Mouse (Mus musculus): ENCODE measurements at regions not wholly inside any gene's neighbourhood (a gene's known extent, or its start where the extent isn't known, plus 50 kb on each side); places are given as distances from the start of the nearest gene placed in this dataset.

DNA sequence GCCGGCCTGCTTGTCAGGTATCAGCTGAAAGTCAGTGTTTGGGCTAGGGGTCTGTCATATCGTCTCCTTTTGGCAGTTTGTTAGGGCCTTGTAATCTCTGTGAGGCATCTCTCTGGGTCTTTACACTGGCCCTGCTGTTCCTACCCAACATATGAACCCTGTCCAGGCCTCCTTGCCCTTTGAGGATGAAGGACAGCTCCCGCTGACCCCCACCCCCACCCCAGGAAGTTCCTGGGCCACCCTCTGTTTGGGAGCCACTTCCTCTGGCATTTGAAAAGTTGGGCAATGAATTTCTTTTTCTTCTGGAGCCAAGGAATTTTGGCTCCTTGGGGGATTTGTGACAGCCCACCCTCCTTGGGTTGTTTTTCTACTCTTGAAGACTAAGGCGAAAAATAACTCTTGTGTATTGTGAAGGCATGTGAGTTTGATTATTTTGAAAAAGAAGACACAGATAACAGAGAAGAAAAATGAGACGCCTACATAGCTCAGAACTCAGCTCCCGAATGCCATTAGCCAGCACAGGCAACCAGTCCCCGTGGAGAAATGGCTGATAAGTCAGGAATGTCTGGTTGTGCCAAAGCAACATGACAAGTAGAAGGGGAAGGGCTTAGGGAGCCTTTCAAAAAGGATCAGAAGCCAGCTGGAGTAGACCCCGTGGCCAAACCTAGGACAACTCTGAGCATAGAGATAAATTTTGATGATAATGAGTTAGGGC lies 249.5 kb downstream of the Gm49356 start:
- DNase-seq: no peak

DNA sequence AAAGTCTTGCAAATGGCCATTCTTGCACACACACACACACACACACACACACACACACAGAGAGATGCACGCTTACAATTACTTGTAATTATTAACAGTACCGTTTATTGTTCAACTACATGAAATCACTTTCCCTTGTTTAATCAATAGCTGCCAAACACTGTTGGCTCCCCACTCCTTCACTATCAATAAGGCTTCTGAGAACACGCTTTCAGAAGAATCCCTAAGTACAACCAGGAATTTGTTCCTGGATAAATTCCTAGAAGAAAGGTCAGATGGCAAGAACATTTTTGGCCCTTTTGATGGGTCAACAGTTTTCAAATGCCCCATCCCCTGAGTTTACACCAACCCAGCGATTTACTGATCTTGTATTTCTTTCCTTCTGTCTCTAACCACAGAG lies 252.5 kb downstream of the Gm49356 start:
- no peak for DNase-seq

DNA sequence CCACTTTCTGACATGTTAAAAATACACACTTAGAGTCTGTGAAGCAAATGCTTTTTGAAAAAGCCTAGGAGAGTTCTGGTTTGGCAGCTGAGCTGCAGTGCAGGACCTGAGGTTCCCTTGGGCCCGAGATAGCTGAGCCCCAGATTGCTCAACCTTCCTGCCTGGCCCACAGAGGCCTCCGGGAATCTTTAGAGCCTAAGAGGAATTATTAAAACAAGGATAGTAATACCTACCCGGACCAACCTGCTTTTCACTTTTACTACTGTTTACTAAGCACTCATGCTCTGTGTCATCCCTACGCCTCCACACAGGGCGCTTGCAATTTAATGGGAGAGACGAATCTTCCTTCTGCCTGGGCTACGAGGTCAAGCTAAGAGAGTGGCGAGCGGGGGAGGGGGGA lies 253.4 kb downstream of the Gm49356 start:
- no peak for DNase-seq

DNA sequence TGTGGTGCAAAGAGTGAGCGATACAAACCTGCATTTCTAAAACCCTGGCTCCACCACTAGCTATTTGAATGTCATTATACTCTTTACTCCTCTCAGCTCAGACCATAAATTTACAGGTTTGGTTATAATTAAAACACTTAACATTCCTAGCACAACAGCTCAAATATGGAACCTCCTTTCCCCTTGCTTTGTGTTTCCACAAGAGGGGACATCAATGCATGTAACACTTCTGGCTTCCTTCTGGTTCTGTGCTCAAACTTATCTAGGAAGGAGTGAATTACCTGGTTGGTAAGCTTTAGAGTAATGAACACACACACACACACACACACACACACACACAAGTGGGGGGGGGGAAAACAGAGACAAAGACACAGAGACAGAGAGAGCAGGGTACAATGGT lies 254.8 kb downstream of the Gm49356 start:
- no peak for DNase-seq

DNA sequence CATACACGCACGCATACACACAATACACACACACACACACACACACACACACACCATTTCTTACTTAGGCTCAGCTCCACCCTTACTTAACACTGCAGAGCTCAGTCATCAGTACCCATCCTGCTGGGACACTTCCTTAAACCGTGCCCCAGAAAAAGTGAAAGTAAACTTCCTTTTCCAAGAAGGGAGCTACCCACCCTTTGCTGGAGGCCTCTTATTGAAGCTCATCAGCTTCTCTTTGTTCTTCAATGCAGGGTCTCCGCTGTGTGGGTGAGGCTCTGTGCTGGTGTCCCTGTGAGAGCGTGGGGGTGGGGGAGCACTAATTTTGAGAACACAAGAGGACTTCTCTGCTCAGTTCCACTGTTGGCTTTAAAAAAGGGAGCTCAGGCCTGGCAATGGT lies 256.6 kb downstream of the Gm49356 start:
- DNase-seq: peak; percentile 26

DNA sequence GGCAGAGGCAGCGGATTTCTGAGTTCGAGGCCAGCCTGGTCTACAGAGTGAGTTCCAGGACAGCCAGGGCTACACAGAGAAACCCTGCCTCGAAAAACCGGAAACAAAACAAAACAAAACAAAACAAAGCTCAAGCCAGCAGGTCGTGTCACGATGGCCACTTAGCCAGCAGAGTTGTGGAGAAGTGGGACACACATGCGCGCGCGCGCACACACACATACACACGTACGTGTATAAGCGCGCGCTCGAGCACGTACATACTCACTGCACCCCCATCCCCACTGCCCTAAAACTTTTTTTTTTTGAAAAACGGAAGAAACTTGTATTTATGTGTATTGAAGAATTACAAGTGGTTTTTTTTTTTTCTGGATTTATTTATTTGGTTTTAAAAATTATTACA lies 257.0 kb downstream of the Gm49356 start:
- no peak for DNase-seq

DNA sequence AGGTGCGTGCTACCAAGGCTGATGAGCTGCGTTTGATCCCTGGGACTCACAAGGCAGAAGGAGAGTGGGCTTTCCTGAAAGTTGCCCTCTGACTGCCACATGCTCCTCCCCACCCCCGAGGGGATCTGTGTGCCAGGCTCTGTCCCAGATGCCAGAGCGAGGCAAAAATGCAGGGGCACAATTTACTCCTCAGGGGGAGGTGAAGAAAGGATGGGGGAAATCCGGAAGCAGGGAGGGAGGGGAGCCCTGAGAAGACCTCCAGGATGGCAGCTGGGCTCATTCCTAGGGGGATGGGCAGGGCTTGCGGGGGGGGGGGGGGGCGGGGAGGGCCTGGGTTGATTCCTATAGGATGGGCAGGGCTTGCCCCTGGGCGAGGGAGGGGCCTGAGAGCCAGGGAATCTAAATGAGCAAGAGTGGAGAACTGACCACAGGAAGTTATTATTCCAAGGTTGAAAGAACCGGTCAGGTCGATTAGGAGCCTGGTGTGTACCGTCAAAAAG lies 257.5 kb downstream of the Gm49356 start:
- DNase-seq: no peak

DNA sequence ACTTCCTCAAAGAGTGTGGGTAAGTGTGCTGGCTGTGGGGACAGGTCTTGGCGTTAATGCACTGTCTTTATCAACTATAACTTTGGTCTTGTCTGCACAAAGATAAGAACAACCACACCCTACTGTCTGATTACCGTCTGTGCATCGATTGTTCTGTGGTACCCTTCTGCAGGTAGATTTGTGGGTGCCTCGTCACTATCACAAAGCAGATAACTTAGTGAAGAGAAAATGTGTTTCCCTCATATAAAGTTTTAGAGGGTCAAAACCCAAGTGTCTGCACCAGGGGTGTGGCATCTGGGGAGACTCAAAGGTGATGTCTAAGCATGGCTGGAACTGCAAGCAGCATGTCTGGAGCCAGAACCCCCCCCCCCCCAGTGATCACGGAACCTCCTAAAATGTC lies 259.4 kb downstream of the Gm49356 start:
- no peak for DNase-seq

DNA sequence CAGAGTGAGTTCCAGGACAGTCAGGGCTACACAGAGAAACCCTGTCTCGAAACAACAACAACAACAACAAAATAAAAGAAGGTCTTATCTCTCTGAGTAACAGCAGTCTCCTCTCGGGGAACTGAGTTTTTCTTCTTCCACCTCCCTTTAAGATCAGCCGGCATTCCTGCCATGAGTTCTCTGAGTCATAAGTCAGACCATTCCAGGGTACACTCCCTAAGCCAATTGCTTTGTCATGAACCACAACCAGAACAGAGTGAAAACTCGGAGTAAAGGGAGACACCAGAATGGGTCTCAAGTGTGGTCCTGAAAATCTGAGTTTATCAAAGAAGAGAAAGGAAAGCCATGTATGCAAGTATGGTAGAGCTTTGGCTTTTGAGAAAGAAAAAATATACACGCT lies 262.4 kb downstream of the Gm49356 start:
- DNase-seq: no peak

DNA sequence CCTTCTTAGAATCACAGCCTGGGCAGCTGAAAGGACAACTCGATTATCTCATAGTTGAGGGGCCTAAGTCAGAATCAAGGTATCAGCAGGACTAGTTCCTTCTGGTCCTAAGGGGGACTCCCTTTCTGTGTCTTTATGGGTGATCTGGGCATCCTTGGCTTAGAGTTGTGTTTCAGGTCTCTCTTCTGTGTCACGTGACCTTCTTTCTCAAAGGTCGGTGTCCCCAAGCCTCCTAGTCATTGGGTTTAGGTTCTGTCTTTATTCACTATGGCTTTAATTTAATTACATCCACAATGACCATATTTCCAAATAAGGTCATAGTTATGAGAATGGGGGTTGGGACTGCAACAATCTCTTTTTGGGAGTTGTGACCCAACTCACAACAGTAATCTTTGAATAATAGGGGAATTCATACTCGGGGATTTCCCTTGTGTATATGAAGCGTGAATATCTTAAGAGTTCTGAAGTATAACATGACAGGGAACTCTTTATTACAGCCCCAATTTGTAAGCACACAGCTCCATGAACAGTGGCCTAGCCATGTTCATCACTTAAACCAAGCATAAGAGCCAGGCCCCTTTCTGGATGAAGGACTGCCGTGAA lies 263.8 kb downstream of the Gm49356 start:
- DNase-seq: no peak

DNA sequence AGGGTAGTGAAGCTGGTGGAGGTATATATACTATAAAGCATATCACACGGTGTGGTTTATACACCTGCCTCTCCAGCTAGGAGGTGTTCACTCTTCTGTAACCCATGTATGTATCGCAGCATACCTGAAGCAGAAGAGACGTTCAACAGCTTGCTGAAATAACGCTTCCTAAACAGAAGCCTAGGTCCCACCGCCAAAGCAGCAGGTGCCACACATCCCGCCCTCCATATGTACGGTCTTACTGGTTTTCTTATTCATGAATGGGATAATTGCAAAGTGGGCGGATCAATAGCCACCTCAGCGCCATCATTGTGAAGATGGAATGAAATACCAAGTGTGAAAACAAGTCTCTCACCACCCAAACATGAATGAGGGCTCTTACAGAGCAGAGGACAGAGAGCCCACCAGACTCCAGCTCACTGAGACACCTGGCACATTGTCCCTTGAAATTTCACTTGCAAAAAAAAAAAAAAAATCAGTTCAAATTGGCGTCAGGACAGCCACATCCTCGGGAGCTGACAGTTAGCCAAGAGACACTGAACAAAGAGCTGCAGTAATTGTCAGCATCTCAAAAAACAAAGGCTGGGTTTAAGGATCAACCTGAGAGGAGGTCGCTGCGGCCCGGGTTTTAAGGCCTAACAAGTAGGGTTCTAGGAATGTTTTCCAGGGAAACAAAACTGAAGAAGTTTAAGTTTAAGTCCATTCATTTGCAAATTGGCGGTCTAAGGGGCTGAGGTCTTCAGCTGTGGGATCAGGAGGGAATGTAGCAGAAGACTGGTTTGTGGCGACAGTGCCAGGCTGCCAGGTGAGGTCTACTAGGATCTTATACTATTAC lies 264.5 kb downstream of the Gm49356 start:
- DNase-seq: no peak

DNA sequence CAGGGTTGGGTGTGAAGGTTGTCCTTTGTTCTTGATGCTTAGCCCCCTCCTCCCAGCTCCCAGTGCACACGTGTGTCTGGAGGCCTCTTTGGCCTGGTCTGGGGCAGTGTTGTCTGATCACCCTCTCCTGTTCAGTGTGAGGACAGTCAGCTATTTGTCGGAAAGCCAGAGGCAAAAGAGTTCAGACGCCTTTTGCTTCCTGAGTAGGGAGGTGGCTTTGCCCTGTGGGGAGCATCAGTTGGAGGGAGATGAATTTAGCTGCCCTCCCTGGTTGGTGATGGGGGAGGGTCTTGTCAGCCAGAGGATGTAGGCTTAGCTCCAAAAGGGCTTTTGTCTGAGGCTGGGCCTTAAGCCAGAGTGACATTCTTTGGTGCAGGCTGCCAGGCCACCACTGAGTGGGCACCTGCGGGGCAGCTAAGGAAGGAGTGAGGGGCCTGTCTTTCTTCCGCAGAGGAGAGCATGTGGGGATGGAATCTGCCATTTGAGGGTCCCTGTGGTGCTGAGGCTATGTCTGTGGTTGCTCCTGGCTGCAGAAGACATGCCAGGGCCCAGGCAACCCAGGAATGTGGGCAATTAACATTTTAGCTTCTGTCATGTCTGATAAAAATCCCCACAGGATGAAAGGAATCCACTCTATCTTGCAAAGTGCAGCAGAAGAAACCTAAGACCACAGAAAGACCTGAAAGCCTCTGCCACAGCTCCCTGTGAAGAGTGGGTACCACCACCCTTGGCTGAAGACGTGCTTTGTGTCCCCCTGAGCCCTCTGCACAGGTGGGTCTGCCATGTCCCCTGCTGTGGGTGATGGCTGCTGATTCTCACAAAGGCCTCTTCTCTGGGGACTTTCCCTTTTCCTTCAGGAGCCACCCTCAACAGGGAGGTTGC lies 265.6 kb downstream of the Gm49356 start:
- DNase-seq: no peak

DNA sequence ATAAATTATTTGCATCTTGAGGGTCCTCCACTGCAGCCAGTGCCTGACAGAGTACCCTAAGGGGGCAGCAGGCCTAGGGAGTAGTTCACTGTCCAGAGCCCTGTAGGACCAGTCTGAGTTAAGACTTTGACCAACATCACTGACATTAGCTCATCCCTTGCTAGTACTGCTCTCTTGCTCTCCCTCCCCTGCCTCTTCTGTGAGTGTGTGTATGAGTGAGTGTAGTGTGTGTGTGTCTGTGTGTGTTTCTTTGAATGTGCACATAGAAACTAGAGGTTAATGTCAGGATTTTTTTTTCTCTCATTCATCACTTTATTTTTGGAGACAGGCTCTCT lies 266.2 kb downstream of the Gm49356 start:
- DNase-seq: no peak

DNA sequence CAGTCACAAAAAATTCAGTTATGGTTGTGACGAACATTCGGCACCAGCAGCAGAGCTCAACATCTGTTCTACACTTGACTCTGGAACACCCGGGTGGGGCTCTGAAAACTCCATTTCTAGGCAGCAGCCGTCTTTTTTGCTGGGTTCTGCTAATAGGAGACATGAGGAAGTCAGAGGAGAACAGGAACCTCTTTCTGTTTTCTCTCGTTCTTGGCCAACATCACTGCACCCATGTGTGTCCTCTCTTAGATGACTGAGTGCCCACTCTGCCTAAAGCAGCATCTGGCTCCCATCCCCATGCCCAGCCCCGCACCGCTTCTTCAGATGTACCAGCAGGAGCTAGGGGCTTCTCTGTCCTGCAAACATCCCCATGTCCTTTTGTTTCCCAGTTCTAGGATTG lies 267.2 kb downstream of the Gm49356 start:
- no peak for DNase-seq

DNA sequence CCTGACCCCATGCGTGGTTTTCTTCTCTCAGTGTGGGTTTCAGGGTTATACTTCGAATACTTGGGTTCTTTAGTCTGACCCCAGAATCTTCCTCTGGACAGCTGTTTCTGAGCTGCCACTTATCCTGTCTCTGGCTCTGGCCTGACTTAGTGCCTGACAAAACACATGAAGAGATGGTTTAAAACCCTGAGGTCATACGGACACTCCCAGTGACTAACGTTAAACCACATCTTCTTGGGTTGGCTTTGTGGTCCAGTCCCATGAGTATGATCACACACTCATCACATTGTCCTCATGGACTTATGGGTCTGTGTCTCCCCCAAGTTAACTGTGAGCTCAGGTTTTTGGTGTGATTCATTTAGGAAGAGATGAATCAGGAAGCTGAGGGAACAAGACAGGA lies 269.7 kb downstream of the Gm49356 start:
- no peak for DNase-seq

DNA sequence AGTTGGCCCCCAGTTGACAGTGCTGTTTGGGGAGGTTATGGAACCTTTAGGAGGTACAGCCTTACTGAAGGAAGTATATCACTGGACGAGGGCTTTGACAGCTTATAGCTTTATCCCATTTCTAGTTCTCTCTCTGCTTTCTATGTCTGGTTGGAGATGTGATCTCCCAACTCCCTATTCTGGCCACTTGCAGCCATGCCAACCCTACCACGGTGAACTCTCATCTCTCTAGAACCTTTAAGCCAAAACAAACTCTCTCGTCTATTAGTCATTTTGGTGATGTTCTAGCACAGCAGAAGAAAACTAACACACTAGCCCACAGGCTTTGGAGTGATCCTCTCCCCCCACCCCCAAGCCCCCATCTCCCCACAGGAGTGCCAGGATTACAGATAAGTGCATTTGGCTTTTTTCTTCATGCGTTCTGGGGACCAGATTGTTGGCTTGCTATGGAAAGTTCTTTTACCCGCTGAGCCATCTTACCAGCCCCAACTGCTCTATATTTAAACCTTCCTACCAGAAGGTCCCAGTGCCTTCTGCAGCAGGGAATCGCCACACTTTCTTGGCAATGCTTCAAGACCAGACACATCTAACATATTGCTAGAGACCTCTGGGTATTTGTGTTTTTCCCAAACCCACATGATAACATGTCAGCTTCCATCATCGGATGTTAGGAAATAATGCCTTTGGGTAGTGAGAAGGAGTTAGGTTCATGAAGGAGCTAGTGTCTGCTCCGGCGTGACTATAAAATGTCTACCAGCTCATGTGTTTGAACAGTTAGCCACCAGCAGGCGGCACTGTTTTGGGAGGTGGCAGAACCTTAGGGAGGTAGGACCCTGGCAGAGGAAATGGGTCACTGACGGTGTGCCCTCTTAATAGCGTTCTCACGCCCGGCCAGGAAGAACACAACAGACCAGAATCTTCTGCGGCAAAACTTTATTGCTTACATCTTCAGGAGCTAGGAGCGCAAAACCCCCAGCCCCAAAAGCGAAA lies 272.1 kb downstream of the Gm49356 start:
- peak; percentile 14 for DNase-seq

DNA sequence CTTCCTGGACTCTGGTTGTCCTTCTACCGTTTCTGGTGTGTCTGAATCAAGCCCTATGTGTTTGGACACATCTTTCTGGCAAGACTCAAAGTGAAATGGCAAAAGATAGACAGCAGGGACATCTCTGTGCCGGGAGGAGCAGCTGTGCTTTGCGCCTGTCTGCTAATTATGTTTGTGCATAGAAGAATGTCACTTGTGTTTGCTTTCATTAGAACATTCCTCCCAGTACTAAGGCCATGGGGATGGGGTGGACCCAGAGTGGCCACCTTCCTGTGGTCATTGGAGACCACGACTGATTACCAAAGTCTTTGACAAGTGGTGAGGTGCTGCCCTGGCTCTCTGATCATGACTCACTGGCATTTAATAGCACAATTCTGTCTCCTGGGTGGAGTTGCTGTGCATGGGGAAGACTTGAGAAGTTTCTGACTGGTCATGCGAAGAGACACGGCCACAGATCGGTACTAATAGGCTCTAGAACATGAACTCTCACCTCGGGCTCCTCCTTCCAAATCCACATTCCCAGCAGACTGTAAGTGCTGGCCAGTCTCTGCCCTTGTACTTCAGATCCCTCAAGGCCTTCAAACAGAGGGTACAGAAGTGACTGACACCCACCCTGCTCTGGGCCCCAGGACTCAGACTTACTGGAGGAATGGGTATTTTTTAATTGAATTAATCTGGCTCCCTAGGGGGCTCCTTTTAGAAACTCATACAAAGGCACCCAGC lies 279.0 kb downstream of the Gm49356 start:
- DNase-seq: no peak

DNA sequence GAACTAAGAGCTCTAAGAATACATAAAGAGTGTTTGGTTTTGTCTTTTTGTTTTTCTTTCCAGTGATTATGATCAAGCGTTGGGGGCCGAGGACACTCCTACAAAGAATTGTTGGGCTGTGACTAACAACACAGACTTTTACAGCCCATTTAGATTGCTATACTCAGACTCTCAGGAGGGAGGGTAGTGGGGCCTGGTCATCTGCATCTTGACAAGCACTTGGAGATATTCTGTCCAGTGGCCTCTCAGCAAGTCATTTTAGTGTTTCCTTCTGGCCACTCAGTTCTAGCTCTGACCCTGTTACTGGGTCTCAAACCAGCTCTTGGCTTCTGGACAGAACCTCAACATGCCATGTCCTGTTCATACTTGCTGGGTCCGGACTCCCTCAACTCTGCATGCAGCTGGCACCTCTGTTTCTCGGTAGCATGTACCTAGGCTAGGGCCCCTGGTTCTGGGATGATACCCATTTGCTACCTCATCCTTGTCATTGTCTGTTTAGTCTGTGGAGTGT lies 279.6 kb downstream of the Gm49356 start:
- DNase-seq: no peak

DNA sequence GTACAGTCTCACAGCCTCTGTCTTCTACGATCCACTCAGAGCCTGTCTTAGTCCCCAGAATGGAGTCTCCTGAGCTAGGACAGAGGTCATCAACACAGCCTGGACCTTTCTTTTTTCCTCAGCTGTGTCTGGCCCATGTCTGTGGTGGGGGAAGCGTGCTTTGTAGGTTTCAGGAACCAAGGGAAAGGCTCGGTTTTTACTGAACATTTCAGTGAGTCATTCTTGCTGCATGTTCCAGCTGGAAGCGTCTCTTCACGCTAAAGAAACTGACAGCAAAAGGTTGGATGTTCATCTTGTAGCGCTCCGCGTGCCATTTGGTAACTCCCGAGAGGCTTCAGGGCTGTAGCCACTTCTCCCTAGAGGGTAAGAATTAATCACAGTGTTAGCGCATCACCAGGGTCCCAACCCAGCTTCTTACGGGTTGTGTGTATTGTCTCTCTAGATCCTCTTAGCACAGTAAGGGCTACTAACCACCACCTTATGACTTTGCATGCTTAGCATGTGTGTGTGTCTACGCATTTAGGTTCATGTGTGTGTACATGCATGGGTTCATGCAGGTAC lies 280.2 kb downstream of the Gm49356 start:
- DNase-seq: no peak

DNA sequence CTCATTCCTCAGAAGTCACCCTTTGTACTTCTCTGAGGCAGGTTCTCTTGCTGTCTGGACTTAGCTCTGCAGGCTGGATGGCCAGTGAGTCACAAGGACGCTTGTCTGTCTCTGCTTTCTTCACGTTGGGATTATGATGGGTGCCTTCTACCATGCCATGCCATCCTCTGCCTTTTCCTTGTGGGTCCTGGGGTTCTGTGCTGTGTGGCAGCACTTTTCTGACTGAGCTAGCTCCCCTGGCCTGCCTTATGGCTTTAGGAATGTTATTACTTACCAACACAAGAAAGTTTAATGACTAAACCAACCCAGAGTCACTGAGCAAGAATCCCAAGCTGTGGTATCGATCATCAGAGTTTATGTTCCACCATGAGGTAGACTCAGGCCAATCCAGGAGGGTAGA lies 280.7 kb downstream of the Gm49356 start:
- DNase-seq: no peak

DNA sequence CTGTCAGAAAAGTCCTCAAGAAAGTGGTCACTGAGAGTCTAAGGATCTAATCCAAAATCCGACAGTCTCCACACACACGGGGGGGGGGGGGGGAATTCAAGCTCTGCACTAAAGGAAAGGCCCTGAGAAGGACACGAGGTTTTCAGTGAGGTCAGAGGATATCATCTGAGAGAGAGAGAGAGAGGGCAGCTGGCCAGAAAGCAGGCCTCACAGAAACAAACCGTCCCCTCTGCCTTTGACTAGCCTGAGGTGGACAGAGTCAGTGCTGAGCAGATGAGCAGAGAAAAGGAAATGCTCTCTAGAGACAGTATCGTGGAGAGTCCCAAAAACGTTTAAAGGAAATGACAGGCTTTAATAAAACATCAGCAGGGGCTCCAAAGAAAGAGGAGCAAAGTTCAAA lies 282.0 kb downstream of the Gm49356 start:
- no peak for DNase-seq
